Mouse (Mus musculus): ENCODE measurements around the gene Slc10a7. TPM values are rescaled to one million over a fixed set of nuclear protein-coding genes. Genes with fewer than 3 reads are reported as not detected.

Slc10a7 gene
- total and polyA plus RNA-seq, 2 experiments from 2014 or later = 5.7 to 11.8 TPM

- H3K4me1 ChIP-seq (ENCODE audit: insufficient read depth) = no peaks in the 10 kb centered on the region
- H3K9ac ChIP-seq = no peak overlapping the region
- no peak overlapping the region for H3K4me3 ChIP-seq (ENCODE audit: low read depth, low read length)
- no peaks in the 10 kb centered on the region for H3K36me3 ChIP-seq (ENCODE audit: insufficient read depth)
- DNase-seq (no peak), ATAC-seq (no peak)
- no peaks in the 10 kb centered on the region for H3K9me3 ChIP-seq (ENCODE audit: low read length)
- H3K27ac ChIP-seq (ENCODE audit: low read depth, low read length) = no peak overlapping the region
- WGBS = 28% methylated on average over 3 of the region's 3 CpGs
- TF ChIP-seq CTCF (IDR thresholded peaks at IDR 0.05; ENCODE audit: low read depth) = no peak
- no peaks in the 10 kb centered on the region for H3K27me3 ChIP-seq (ENCODE audit: insufficient read depth, low read length)
- H3K4me2 ChIP-seq (ENCODE audit: low read depth) = no peak overlapping the region
Measured at GRCm38 (mm10) chr8:78584863-78585262, 75.7 kb downstream of the Slc10a7 start.

- no peak overlapping the region for H3K4me2 ChIP-seq (ENCODE audit: low read depth)
- no peaks in the 10 kb centered on the region for H3K9me3 ChIP-seq (ENCODE audit: low read length)
- no peaks in the 10 kb centered on the region for H3K27me3 ChIP-seq (ENCODE audit: insufficient read depth, low read length)
- no peak overlapping the region for H3K4me3 ChIP-seq (ENCODE audit: low read depth, low read length)
- no peak overlapping the region for H3K27ac ChIP-seq (ENCODE audit: low read depth, low read length)
- WGBS = 73% methylated on average over 6 of the region's 6 CpGs
- H3K4me1 ChIP-seq (ENCODE audit: insufficient read depth) = no peaks in the 10 kb centered on the region
- no peaks in the 10 kb centered on the region for H3K36me3 ChIP-seq (ENCODE audit: insufficient read depth)
- no peak overlapping the region for H3K9ac ChIP-seq
- no peak for ATAC-seq
- DNase-seq = no peak
- no peak for TF ChIP-seq CTCF (IDR thresholded peaks at IDR 0.05; ENCODE audit: low read depth)
Measured at GRCm38 (mm10) chr8:78595481-78595908, 86.3 kb downstream of the Slc10a7 start.

DNA sequence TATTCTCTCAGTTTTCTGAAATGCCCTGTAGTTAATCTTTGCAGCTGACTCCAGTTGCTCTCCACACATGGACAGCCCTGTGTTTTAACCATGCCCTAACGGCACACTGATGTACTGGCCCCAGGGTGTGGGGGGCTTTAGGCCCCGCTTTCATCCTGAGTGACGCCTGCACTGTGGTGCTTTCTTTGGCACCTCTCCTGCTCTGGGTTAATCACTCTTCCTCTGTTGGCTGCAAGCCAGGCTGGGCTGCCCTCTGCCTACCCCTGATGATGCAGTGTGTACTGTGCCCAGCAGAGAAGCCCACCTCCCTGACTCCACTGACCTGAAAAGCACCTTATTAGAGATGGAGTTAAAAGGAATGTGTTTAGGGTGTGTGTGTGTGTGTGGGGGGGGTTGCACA is 89.1 kb downstream of the Slc10a7 start:
- 16% methylated on average over 3 of the region's 3 CpGs for WGBS
- Histone ChIP-seq H3K4me2 (ENCODE audit: low read depth) (no peak overlapping the region), H3K9me3 (ENCODE audit: low read length) (no peaks in the 10 kb centered on the region), H3K4me3 (ENCODE audit: low read depth, low read length) (no peak overlapping the region), H3K27me3 (ENCODE audit: insufficient read depth, low read length) (no peaks in the 10 kb centered on the region), H3K36me3 (ENCODE audit: insufficient read depth) (no peaks in the 10 kb centered on the region), H3K4me1 (ENCODE audit: insufficient read depth) (no peaks in the 10 kb centered on the region), H3K27ac (ENCODE audit: low read depth, low read length) (no peak overlapping the region), H3K9ac (no peak overlapping the region)
- DNase-seq (peak; percentile 35), ATAC-seq (peak; percentile 40)
- TF ChIP-seq CTCF (IDR thresholded peaks at IDR 0.05; ENCODE audit: low read depth) = no peak

- H3K27ac ChIP-seq (ENCODE audit: low read depth, low read length) = no peak overlapping the region
- H3K36me3 ChIP-seq (ENCODE audit: insufficient read depth) = no peaks in the 10 kb centered on the region
- no peaks in the 10 kb centered on the region for H3K4me1 ChIP-seq (ENCODE audit: insufficient read depth)
- DNase-seq (no peak), ATAC-seq (no peak)
- 98% methylated on average over 5 of the region's 5 CpGs for WGBS
- TF ChIP-seq CTCF (IDR thresholded peaks at IDR 0.05; ENCODE audit: low read depth) = no peak
- no peaks in the 10 kb centered on the region for H3K27me3 ChIP-seq (ENCODE audit: insufficient read depth, low read length)
- no peaks in the 10 kb centered on the region for H3K9me3 ChIP-seq (ENCODE audit: low read length)
- H3K4me3 ChIP-seq (ENCODE audit: low read depth, low read length) = no peak overlapping the region
- H3K4me2 ChIP-seq (ENCODE audit: low read depth) = no peak overlapping the region
- no peak overlapping the region for H3K9ac ChIP-seq
Measured at GRCm38 (mm10) chr8:78603084-78603483, 93.9 kb downstream of the Slc10a7 start.

DNA sequence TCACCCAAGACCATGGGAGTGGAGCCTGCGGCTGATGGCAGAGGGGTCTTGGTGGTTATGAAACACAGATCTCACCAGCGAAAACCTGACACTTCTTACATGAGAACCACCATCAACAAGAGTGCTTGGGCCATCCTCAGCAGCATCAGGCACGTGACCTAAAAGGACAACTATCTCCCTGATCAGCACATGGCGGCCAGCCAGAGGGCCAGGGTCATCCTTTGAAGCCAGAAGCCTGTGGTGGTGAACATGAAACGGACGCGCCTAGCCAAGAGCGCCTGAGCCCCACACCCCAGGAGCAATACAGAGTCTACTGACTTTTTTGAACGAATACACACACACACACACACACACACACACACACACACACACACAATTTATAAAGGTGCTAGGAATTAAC is 95.3 kb downstream of the Slc10a7 start:
- no peak for TF ChIP-seq CTCF (IDR thresholded peaks at IDR 0.05; ENCODE audit: low read depth)
- 85% methylated on average over 9 of the region's 9 CpGs for WGBS
- ATAC-seq (no peak), DNase-seq (no peak)
- Histone ChIP-seq H3K27ac (ENCODE audit: low read depth, low read length) (no peak overlapping the region), H3K4me1 (ENCODE audit: insufficient read depth) (no peaks in the 10 kb centered on the region), H3K9ac (no peak overlapping the region), H3K4me3 (ENCODE audit: low read depth, low read length) (no peak overlapping the region), H3K27me3 (ENCODE audit: insufficient read depth, low read length) (no peaks in the 10 kb centered on the region), H3K4me2 (ENCODE audit: low read depth) (no peak overlapping the region), H3K9me3 (ENCODE audit: low read length) (no peaks in the 10 kb centered on the region), H3K36me3 (ENCODE audit: insufficient read depth) (no peaks in the 10 kb centered on the region)

- 93% methylated on average over 10 of the region's 10 CpGs for WGBS
- no peak for DNase-seq
Measured at GRCm38 (mm10) chr8:78609301-78609700, 100.2 kb downstream of the Slc10a7 start.

DNA sequence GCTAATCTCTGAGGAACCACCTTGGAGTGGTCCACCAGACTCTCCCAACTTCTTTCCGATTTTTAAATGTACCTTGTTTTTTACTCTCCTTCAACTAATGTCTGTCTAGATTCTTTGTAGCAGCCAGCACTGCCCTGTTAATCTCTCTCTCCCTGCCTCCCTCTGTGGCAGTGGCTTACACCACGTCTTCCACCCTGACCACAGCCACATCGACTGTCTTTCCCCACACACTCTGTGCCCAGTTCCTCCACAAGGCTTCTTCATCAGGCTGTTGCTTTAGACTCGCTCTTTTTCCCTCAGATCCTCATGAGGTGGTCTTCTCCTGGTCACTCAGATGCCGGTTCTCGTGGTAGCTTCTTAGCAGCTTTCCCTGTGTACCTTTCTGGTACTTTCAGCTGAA is 101.9 kb downstream of the Slc10a7 start:
- DNase-seq (no peak), ATAC-seq (no peak)
- Histone ChIP-seq H3K4me3 (ENCODE audit: low read depth, low read length) (no peak overlapping the region), H3K4me1 (ENCODE audit: insufficient read depth) (no peaks in the 10 kb centered on the region), H3K27ac (ENCODE audit: low read depth, low read length) (no peak overlapping the region), H3K36me3 (ENCODE audit: insufficient read depth) (no peaks in the 10 kb centered on the region), H3K4me2 (ENCODE audit: low read depth) (no peak overlapping the region), H3K9me3 (ENCODE audit: low read length) (no peaks in the 10 kb centered on the region), H3K9ac (no peak overlapping the region), H3K27me3 (ENCODE audit: insufficient read depth, low read length) (no peaks in the 10 kb centered on the region)
- 95% methylated on average over 6 of the region's 6 CpGs for WGBS
- no peak for TF ChIP-seq CTCF (IDR thresholded peaks at IDR 0.05; ENCODE audit: low read depth)

More at GRCm38 (mm10) chr8:78609301-78609700, 100.2 kb downstream of the Slc10a7 start:
- no peak overlapping the region for H3K27ac ChIP-seq (ENCODE audit: low read depth, low read length)
- no peaks in the 10 kb centered on the region for H3K36me3 ChIP-seq (ENCODE audit: insufficient read depth)
- H3K9me3 ChIP-seq (ENCODE audit: low read length) = no peaks in the 10 kb centered on the region
- no peak for TF ChIP-seq CTCF (IDR thresholded peaks at IDR 0.05; ENCODE audit: low read depth)
- no peak overlapping the region for H3K4me2 ChIP-seq (ENCODE audit: low read depth)
- H3K9ac ChIP-seq = no peak overlapping the region
- no peak overlapping the region for H3K4me3 ChIP-seq (ENCODE audit: low read depth, low read length)
- H3K27me3 ChIP-seq (ENCODE audit: insufficient read depth, low read length) = no peaks in the 10 kb centered on the region
- ATAC-seq = no peak
- no peaks in the 10 kb centered on the region for H3K4me1 ChIP-seq (ENCODE audit: insufficient read depth)

DNA sequence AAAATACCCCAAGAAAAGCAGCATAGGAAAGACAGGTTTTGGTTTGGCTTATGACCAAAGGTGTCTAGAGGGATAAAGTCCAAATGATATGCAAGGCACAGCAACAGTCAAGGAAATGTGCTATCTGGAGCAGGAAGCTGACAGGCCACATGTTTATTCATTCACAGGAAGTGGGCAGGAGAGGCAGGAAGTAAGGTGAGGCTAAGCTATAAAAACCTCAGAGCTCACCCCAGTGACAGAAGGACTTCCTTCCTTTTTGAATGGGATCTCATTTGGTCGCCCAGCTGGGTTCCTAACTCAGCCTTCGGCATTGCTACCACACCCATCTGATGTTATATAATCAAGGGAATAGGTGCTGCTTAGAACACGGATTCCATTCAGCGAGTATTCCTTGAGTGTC is 113.2 kb downstream of the Slc10a7 start:
- 86% methylated on average over 4 of the region's 4 CpGs for WGBS
- H3K4me3 ChIP-seq (ENCODE audit: low read depth, low read length) = no peak overlapping the region
- no peaks in the 10 kb centered on the region for H3K27me3 ChIP-seq (ENCODE audit: insufficient read depth, low read length)
- TF ChIP-seq CTCF (IDR thresholded peaks at IDR 0.05; ENCODE audit: low read depth) = no peak
- DNase-seq (no peak), ATAC-seq (no peak)
- no peak overlapping the region for H3K27ac ChIP-seq (ENCODE audit: low read depth, low read length)
- H3K4me2 ChIP-seq (ENCODE audit: low read depth) = no peak overlapping the region
- no peak overlapping the region for H3K9ac ChIP-seq
- no peaks in the 10 kb centered on the region for H3K4me1 ChIP-seq (ENCODE audit: insufficient read depth)
- H3K36me3 ChIP-seq (ENCODE audit: insufficient read depth) = no peaks in the 10 kb centered on the region
- no peaks in the 10 kb centered on the region for H3K9me3 ChIP-seq (ENCODE audit: low read length)
